Mouse (Mus musculus) C2C12 (cell line): ENCODE results near the gene Raf1. TPM values are rescaled to one million over a fixed set of nuclear protein-coding genes. Genes with fewer than 3 reads are reported as not detected.

Experiments used
- H3K27me3 ChIP-seq: one replicate; pipeline ENCODE4 v1.6.1; 2011; ENCODE audit not compliant: control insufficient read depth, insufficient read depth, insufficient read length
- H3K36me3 ChIP-seq: one replicate; pipeline ENCODE4 v1.6.1; 2011; ENCODE audit not compliant: control insufficient read depth, insufficient read depth
- H3K4me3 ChIP-seq: one replicate; pipeline ENCODE4 v1.5.1; 2011; ENCODE audit warnings: mild to moderate bottlenecking, control low read depth; ENCODE audit not compliant: poor library complexity, insufficient read depth, severe bottlenecking
- H3K79me2 ChIP-seq: one replicate; pipeline ENCODE4 v1.6.1; 2011; ENCODE audit not compliant: control insufficient read depth, insufficient read depth
- H3K79me3 ChIP-seq: one replicate; pipeline ENCODE4 v1.6.1; 2011; ENCODE audit warnings: low read depth, control low read depth
- H3ac ChIP-seq: one replicate; pipeline ENCODE3; 2011; ENCODE audit warnings: low read depth; ENCODE audit not compliant: control insufficient read depth, insufficient read length
- CEBPB ChIP-seq: IDR thresholded peaks from one replicate; pipeline ENCODE4 v1.6.1; 2011; ENCODE audit warnings: low read depth, mild to moderate bottlenecking, control low read depth, moderate library complexity
- CTCF ChIP-seq: IDR thresholded peaks from one replicate; pipeline ENCODE4 v1.5.1; 2011; ENCODE audit not compliant: control insufficient read depth, insufficient read depth, insufficient read length
- FOSL1 ChIP-seq: IDR thresholded peaks from one replicate; pipeline ENCODE4 v1.8.0; 2011; ENCODE audit warnings: mild to moderate bottlenecking, low read length; ENCODE audit not compliant: poor library complexity, insufficient read depth, severe bottlenecking
- MAX ChIP-seq: IDR thresholded peaks from one replicate; pipeline ENCODE4 v1.6.1; 2011; ENCODE audit warnings: mild to moderate bottlenecking, control low read depth
- MYOD1 ChIP-seq: IDR thresholded peaks from one replicate; pipeline ENCODE4 v1.6.1; 2011; ENCODE audit warnings: low read depth; ENCODE audit not compliant: control insufficient read depth, insufficient read length
- MYOG ChIP-seq: IDR thresholded peaks from one replicate; pipeline ENCODE4 v1.6.1; 2011; ENCODE audit not compliant: control insufficient read depth, insufficient read length; ENCODE audit errors: extremely low read depth
- USF1 ChIP-seq: IDR thresholded peaks from one replicate; pipeline ENCODE4 v1.6.1; 2011; ENCODE audit warnings: low read depth, mild to moderate bottlenecking, control low read depth, moderate library complexity
- polyA plus RNA-seq: library from polyadenylated mRNA; unstranded; fragments of >200 nt; fragmentation: generic; extraction: Trizol; gene quantifications from one replicate; pipeline ENCODE4 v1.2.1, GENCODE M21; 2012; ENCODE audit warnings: missing spikeins

Gene Raf1
- polyA plus RNA-seq, 1 experiment, result 61.8 TPM

GRCm38 (mm10) chr6:115586321-115586720 lies 90.1 kb downstream of the Raf1 start:
- Histone ChIP-seq H3K79me2 (no peaks in the 10 kb centered on the region), H3K4me3 (no peak overlapping the region), H3ac (no peak overlapping the region), H3K36me3 (no peaks in the 10 kb centered on the region), H3K27me3 (no peaks in the 10 kb centered on the region), H3K79me3 (no peaks in the 10 kb centered on the region)
- no peak for TF ChIP-seq FOSL1
- TF ChIP-seq USF1, result no peak
- TF ChIP-seq CEBPB, result no peak
- no peak for TF ChIP-seq MYOG
- no peak for TF ChIP-seq MYOD1
- TF ChIP-seq CTCF, result no peak
- no peak for TF ChIP-seq MAX

GRCm38 (mm10) chr6:115584176-115584575 lies 92.3 kb downstream of the Raf1 start:
- Histone ChIP-seq H3K36me3 (no peaks in the 10 kb centered on the region), H3K4me3 (no peak overlapping the region), H3K27me3 (no peaks in the 10 kb centered on the region), H3K79me2 (no peaks in the 10 kb centered on the region), H3K79me3 (no peaks in the 10 kb centered on the region), H3ac (no peak overlapping the region)
- TF ChIP-seq FOSL1, result no peak
- no peak for TF ChIP-seq CTCF
- TF ChIP-seq MAX, result no peak
- TF ChIP-seq USF1, result no peak
- no peak for TF ChIP-seq MYOD1
- TF ChIP-seq CEBPB, result no peak
- TF ChIP-seq MYOG, result no peak

- TF ChIP-seq CEBPB (no peak), FOSL1 (no peak), MAX (no peak), CTCF (no peak), MYOD1 (no peak), USF1 (no peak)
These were observed 92.9 kb downstream of the Raf1 start for GRCm38 (mm10) chr6:115583430-115584125.

GRCm38 (mm10) chr6:115582328-115583115 lies 93.9 kb downstream of the Raf1 start:
- TF ChIP-seq CEBPB (no peak), MYOD1 (no peak), FOSL1 (no peak), USF1 (no peak), CTCF (no peak), MYOG (no peak), MAX (no peak)
- Histone ChIP-seq H3K27me3 (no peaks in the 10 kb centered on the region), H3K79me3 (no peaks in the 10 kb centered on the region), H3K79me2 (no peaks in the 10 kb centered on the region), H3ac (no peak overlapping the region), H3K36me3 (peaks cover 7% of the 10 kb centered on the region), H3K4me3 (no peak overlapping the region)

More at GRCm38 (mm10) chr6:115583430-115584125, 92.9 kb downstream of the Raf1 start:
- Histone ChIP-seq H3K79me2 (no peaks in the 10 kb centered on the region), H3K4me3 (no peak overlapping the region), H3K36me3 (no peaks in the 10 kb centered on the region), H3ac (no peak overlapping the region), H3K79me3 (no peaks in the 10 kb centered on the region), H3K27me3 (no peaks in the 10 kb centered on the region)

GRCm38 (mm10) chr6:115580810-115581209 lies 95.6 kb downstream of the Raf1 start:
- H3ac ChIP-seq, result no peak overlapping the region
- peaks cover 21% of the 10 kb centered on the region for H3K36me3 ChIP-seq
- no peaks in the 10 kb centered on the region for H3K27me3 ChIP-seq
- H3K79me2 ChIP-seq, result no peaks in the 10 kb centered on the region
- no peak overlapping the region for H3K4me3 ChIP-seq
- H3K79me3 ChIP-seq, result no peaks in the 10 kb centered on the region
- no peak for TF ChIP-seq CTCF
- no peak for TF ChIP-seq MYOG
- TF ChIP-seq USF1, result no peak
- no peak for TF ChIP-seq MAX
- no peak for TF ChIP-seq CEBPB
